Mouse (Mus musculus) liver, adult (tissue): ENCODE measurements around the gene Ppard.

Experiments
- GATA4 ChIP-seq: IDR thresholded peaks from 2 replicates; pipeline ENCODE4 v1.6.1; 2014; ENCODE audit warnings: mild to moderate bottlenecking, low read length; ENCODE audit not compliant: insufficient replicate concordance

Gene Ppard

GRCm38 (mm10) chr17:28283199-28283598 is 50.7 kb downstream of the Ppard start:
- no peak for TF ChIP-seq GATA4

GRCm38 (mm10) chr17:28286133-28286532 is 53.6 kb downstream of the Ppard start:
- no peak for TF ChIP-seq GATA4

DNA sequence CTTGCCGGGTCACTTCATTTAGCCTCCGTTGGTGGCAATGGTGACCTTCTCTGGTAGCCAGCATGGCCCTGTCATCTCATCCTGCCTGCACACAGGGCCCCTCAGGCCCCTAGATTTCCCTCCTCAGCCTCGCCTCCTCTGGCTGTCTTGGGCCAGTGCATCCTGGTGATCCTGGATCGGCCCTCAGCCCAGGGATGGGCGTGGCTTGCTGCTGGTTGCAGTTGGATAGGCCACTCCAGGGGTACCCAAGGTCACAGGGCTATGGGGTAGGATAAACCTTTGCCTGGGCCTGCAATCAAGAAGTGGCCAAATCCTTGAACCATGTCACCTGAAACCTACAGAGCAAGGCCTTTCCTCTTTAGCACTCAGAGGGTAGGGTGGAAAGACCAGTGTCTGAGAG is 54.5 kb downstream of the Ppard start:
- no peak for TF ChIP-seq GATA4

DNA sequence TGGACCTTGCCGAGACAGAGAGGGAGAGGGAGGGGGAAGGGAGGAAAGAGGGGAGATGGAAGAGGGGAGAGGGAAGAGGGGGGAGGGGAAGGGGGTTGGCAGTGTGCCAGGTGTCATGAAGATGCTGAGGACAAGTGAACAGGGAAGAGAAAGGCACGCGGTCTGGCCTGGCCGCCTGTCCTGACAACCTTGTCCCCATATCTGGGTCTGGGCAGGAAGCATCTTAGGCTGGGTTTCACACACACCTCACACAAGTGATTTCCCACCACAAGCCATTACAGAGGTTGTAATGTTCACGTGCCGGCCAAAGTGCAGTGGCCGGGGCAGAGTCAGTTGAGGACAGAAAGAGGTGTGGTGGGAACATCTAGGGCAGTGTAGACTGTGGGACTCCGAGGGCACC is 55.1 kb downstream of the Ppard start:
- no peak for TF ChIP-seq GATA4

DNA sequence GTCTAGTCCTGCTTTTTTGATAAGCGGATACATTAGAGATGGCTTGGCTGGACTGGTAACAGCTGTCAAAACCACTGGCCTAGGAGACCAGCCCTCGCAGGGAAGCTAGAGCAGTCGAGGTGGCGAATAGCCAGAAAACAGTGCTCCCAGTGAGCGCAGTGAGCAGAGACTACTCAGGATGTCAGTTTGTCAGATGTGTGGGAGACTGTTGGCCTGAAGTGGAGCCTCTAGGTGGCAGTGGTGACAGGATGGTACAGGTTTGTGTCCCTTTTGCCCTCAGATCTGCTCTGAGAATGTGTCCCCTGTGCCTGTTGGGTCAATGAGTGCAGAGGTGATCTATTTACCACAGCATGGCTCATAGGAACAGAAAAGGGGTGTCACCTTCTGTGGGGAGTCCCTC is 55.5 kb downstream of the Ppard start:
- TF ChIP-seq GATA4 = no peak

GRCm38 (mm10) chr17:28290262-28290661 is 57.8 kb downstream of the Ppard start:
- no peak for TF ChIP-seq GATA4

GRCm38 (mm10) chr17:28290671-28291070 is 58.2 kb downstream of the Ppard start:
- TF ChIP-seq GATA4 = no peak

DNA sequence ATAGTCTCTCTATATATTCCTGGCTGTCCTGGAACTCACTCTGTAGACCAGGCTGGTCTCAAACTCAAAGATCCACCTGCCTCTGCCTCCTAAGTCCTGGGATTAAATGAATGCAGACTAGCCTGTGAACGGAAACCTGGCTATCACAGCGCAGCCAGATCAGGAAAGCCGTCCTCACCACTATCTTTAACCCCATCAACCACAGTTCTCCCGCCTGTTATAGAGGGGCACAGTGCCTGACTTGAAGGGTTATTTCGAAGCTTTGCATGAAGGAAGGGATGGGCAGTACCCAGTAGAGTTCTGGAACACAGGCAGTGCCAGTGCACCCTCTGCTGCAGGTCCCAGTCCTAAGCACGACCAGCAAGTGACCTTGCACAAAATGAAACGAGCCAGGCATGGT is 58.8 kb downstream of the Ppard start:
- no peak for TF ChIP-seq GATA4

DNA sequence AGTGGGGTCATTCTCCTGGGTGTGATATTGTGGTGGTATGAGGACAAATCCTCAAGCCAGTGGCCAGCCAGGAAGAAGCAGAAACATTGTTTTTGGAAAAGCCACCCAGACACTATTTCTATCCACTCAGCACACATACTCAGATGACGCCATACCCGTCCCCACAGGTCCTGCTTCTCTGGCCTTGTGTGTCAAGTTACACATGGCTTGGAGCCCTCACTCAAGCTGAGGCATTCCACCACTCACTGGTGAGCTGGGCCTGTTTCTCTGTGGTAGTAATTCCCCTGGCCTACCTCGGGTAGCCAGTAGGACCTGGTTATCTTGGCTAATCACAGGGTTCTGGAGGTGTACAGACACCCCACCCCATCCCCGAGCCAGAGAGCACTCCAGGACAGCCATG is 61.2 kb downstream of the Ppard start:
- no peak for TF ChIP-seq GATA4

DNA sequence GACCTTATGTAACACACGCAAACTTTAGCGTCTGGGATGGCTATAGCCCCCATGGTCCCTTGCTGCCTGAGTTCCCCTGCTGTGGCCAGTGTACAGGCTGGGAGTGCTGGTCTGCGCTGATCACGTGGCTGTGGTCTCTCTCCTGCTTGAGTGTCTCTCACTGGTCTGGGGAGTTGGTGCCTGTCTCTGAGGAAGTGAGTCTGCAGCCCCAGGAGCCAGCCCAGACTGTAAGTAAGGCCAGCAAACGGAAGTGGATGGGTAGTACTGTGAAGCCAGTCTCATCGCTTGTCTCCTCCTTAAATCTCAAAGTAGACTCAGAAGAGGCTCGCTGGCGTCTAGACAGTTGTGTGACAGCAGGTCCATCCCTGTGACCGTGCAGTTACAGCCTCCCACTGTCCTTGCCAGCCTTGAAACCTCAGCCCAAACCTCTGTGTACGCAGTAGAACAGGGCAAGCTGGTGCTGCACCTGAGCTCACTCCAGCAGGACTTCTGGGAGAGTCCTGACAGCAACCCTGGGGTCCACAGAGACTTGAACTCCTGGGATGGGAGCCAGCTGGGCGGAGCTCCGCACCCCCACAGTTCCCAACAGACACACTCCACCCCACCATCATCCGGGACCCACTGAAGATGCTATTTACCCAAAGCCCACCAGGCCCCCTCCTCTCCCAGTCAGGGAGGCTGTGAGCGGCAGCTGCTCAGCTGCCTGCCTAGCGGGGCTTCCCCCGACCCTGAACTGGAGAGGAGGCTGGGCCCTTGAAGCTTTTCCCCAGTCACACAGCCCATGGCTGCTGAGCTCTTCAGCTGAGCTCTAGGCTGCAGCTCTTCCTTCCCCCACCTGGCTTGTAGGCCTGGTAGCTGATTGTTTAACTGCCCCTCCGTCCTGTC is 62.2 kb downstream of the Ppard start:
- no peak for TF ChIP-seq GATA4

DNA sequence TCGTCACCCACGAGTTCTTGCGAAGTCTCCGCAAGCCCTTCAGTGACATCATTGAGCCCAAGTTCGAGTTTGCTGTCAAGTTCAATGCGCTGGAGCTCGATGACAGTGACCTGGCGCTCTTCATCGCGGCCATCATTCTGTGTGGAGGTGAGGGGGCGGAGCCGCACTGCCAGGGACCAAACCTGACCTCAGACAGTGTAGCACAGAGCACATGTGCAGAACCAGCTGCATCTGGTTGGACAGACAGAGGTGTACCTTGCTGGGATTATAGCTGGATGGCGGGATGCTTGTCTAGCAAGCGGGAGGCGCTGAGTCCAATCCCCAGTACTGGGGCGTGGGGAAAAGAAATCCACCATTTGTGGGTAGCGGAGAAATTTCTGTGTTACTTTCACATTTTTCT is 66.4 kb downstream of the Ppard start:
- TF ChIP-seq GATA4 = no peak

- TF ChIP-seq GATA4 = no peak
These were observed 67.3 kb downstream of the Ppard start for GRCm38 (mm10) chr17:28299669-28300320.

- TF ChIP-seq GATA4 = no peak
These were observed 67.8 kb downstream of the Ppard start for GRCm38 (mm10) chr17:28300323-28300722.

GRCm38 (mm10) chr17:28300850-28301249 is 68.3 kb downstream of the Ppard start:
- no peak for TF ChIP-seq GATA4

DNA sequence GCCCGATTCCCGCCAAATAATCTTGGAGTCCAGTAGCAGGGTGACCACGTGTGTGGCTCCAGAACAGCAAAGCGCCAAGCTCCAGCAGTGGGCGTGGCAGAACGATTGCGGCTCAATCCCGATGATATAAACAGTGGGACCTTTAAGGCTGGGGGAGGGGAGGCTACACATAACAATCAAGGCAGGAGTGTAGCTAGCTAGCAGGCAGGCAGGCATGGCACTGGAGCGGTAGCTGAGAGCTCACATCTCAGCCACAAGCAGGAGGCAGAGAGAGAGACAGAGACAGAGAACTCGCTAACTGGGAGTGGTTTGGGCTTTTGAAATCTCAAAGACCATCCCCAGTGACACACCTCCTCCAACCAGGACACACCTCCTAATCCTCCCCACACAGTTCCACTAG is 72.7 kb downstream of the Ppard start:
- TF ChIP-seq GATA4 = no peak
